In genomic region chr3:96669727-96670468, GRCm38 (mm10) we compare ENCODE assay signal across 8 mouse cellular contexts. TPM values are rescaled to one million over a fixed set of nuclear protein-coding genes. Genes with fewer than 3 reads are reported as not detected.
DNase-seq lines count a peak whose midpoint lies in the region; ATAC-seq and TF ChIP-seq lines count a peak whose summit lies in the region.

Gene Ankrd35 (plus strand): TSS chr3:96670131.

- peak; percentile 25; the same call in 1 of the 2 replicates for TF ChIP-seq CTCF in brain, embryonic 14.5 days (IDR thresholded peaks at IDR 0.05; ENCODE audit: borderline replicate concordance, extremely low read depth, insufficient read depth, insufficient read length)

- H3K4me2 ChIP-seq in heart, embryonic 11.5 days = peak within 1 kb of the TSS; percentile 87
- peak within 1 kb of the TSS; percentile 73 for H3K4me2 ChIP-seq in kidney, embryonic 15.5 days
- peak within 1 kb of the TSS; percentile 87 for H3K4me2 ChIP-seq in limb, embryonic 15.5 days

- peak; percentile 84 to 87 for DNase-seq in B cell, adult 2 months
- DNase-seq in brain, embryonic 14.5 days (ENCODE audit: low read depth) = peak; percentile 88
- peak; percentile 42 to 51 for DNase-seq in monocyte, adult 2 months (ENCODE audit: low read depth in 1 of 2, low spot score in 2 of 2)
- DNase-seq in spleen, postnatal 36 days (ENCODE audit: low spot score in 2 of 2) = peak; percentile 83 to 84

- peak within 1 kb of the TSS; percentile 22; the same call in 1 of the 2 replicates for H3K9ac ChIP-seq in heart, embryonic 11.5 days (ENCODE audit: low read depth, low read length)
- H3K9ac ChIP-seq in kidney, embryonic 15.5 days = peak within 1 kb of the TSS; percentile 29
- H3K9ac ChIP-seq in limb, embryonic 15.5 days = no peak within 1 kb of the TSS

- H3K27me3 ChIP-seq in heart, embryonic 11.5 days (ENCODE audit: control insufficient read depth, insufficient read depth, low read length) = peaks cover 4% of the 10 kb centered on the region; the same call in 1 of the 2 replicates
- H3K27me3 ChIP-seq in kidney, embryonic 15.5 days = 0 out of 2 replicates have a peak, but pooled peaks cover 9% of the 10 kb centered on the region
- H3K27me3 ChIP-seq in limb, embryonic 15.5 days = no peaks in the 10 kb centered on the region

- H3K9me3 ChIP-seq in heart, embryonic 11.5 days (replicated peaks; ENCODE audit: control insufficient read depth, low read length) = no peaks in the 10 kb centered on the region
- H3K9me3 ChIP-seq in kidney, embryonic 15.5 days (replicated peaks) = no peaks in the 10 kb centered on the region
- no peaks in the 10 kb centered on the region for H3K9me3 ChIP-seq in limb, embryonic 15.5 days

- 0 out of 2 replicates have a peak, but pooled peaks cover 2% of the 10 kb centered on the region for H3K4me1 ChIP-seq in heart, embryonic 11.5 days (ENCODE audit: control insufficient read depth, insufficient read depth, low read length)
- H3K4me1 ChIP-seq in kidney, embryonic 15.5 days = peaks cover 29% of the 10 kb centered on the region
- H3K4me1 ChIP-seq in limb, embryonic 15.5 days = peaks cover 13% of the 10 kb centered on the region

- H3K27ac ChIP-seq in heart, embryonic 11.5 days (ENCODE audit: low read depth, low read length) = no peak within 1 kb of the TSS
- H3K27ac ChIP-seq in kidney, embryonic 15.5 days = 0 out of 2 replicates have a peak within 1 kb of the TSS, but pooled peaks have one; percentile 13
- H3K27ac ChIP-seq in limb, embryonic 15.5 days = no peak within 1 kb of the TSS

- H3K36me3 ChIP-seq in heart, embryonic 11.5 days (ENCODE audit: control insufficient read depth, insufficient read depth, low read length) = no peaks in the 10 kb centered on the region
- no peaks in the 10 kb centered on the region for H3K36me3 ChIP-seq in kidney, embryonic 15.5 days
- H3K36me3 ChIP-seq in limb, embryonic 15.5 days = no peaks in the 10 kb centered on the region

- WGBS in heart, embryonic 11.5 days (ENCODE audit: insufficient replicate concordance) = 5% methylated on average over 35 of the region's 35 CpGs
- WGBS in kidney, embryonic 15.5 days = 4% methylated on average over 35 of the region's 35 CpGs
- 4% methylated on average over 34 of the region's 35 CpGs for WGBS in limb, embryonic 15.5 days

- peak within 1 kb of the TSS; percentile 47 for H3K4me3 ChIP-seq in heart, embryonic 11.5 days (ENCODE audit: low read depth, low read length)
- peak within 1 kb of the TSS; percentile 44 for H3K4me3 ChIP-seq in kidney, embryonic 15.5 days (replicated peaks)
- peak within 1 kb of the TSS; percentile 46 for H3K4me3 ChIP-seq in limb, embryonic 15.5 days

- TF ChIP-seq POLR2A in brain, embryonic 14.5 days (IDR thresholded peaks at IDR 0.05; ENCODE audit: borderline replicate concordance, extremely low read depth, insufficient read depth, insufficient read length, poor library complexity, severe bottlenecking) = no peak

- ATAC-seq in erythroblast, adult 5-6 weeks (replicated peaks; ENCODE audit: low FRiP score, poor library complexity, severe bottlenecking) = peak; percentile 87
- ATAC-seq in heart, embryonic 11.5 days (replicated peaks; ENCODE audit: insufficient number of reproducible peaks, low FRiP score, low TSS enrichment) = peak; percentile 86
- ATAC-seq in kidney, embryonic 15.5 days (replicated peaks; ENCODE audit: low FRiP score) = peak; percentile 94
- ATAC-seq in limb, embryonic 15.5 days (ENCODE audit: insufficient number of reproducible peaks, low FRiP score, low TSS enrichment, low read depth) = peak; percentile 92

RNA-seq across cellular contexts. Expression of gene Ankrd35, which starts in this region (rescaled TPM):
- polyA plus RNA-seq in brain, embryonic 14.5 days (2012; rRNA removed) = 2.5 and 2.8 TPM in 2 replicates
- total RNA-seq in erythroblast, adult 5-6 weeks (2015; ENCODE audit: low replicate concordance) = not detected in 2 replicates
- not detected in 2 replicates for total RNA-seq in erythroblast, adult 5-6 weeks (2017; ENCODE audit: low replicate concordance)
- polyA plus RNA-seq in heart, embryonic 11.5 days (2014; fragmentation: Nextera tagmentation; extraction: Ambion mirVana) = 0.15 and 0.33 TPM in 2 replicates
- 0.86 and 1.1 TPM in 2 replicates for polyA plus RNA-seq in kidney, embryonic 15.5 days (2015; fragmentation: Nextera tagmentation; extraction: Ambion mirVana)
- 11.4 and 12.8 TPM in 2 replicates for polyA plus RNA-seq in limb, embryonic 15.5 days (2015; fragmentation: Nextera tagmentation; extraction: Ambion mirVana)

Comparison
In these comparisons a context has a peak if more than half of its experiments do, and no peak if none do; other contexts are left out.
1. Peak in ATAC-seq in erythroblast, adult 5-6 weeks; RNA of the gene not detected or under 1 TPM.
2. Peak in ATAC-seq, H3K4me3 ChIP-seq, H3K9ac ChIP-seq and H3K4me2 ChIP-seq in heart, embryonic 11.5 days; RNA of the gene not detected or under 1 TPM.